Mouse (Mus musculus): Measurements from ENCODE around the gene Src. TPM values are rescaled to one million over a fixed set of nuclear protein-coding genes. Genes with fewer than 3 reads are reported as not detected.
A peak's percentile ranks its signal among the peaks of the same experiment; 100 is the strongest.

Src gene
- polyA plus RNA-seq, 1 experiment = 98.1 TPM

DNA sequence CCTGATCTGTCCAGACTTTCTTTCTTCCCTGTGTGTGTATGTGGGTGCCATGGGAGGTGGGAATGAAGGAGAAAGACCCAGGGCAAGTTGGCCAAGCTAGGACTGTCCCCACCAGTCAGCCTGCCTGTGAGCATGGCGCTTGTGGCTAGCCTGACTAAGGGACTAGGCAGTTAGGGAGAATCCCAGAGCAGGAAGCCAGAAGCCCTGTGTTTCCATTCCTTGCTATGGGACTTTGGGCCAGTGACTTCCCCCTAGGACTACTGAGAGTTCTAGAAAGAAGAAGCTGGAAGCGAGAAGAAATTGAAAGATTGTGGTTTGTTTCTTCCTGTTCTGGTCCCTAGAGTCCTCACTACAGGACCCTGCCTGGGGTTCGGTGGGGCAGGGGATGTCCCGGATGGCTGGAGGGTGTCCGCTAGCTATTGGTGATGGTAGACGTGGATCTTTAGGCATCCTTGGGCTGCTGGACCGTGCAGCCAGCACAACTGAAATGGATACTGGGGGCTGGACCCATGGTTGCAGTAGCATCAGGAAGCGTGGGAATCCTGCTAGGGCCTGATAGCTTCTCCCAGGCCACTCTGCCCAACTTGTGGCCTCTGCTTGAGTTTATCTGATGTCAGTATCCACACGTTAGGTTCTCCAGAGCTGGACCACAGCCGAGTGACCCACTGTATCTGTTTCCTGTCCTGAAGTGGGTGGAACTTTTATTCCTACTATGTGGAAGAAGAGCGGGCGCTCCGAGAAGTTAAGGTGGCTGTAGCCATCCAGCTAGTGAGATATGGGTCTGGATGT lies 10.3 kb downstream of the Src start:
- TF ChIP-seq CTCF (IDR thresholded peaks at IDR 0.05; ENCODE audit: borderline replicate concordance, extremely low read depth, insufficient read depth, insufficient read length) (no peak), POLR2A (IDR thresholded peaks at IDR 0.05; ENCODE audit: borderline replicate concordance, extremely low read depth, insufficient read depth, insufficient read length, poor library complexity, severe bottlenecking) (no peak)

DNA sequence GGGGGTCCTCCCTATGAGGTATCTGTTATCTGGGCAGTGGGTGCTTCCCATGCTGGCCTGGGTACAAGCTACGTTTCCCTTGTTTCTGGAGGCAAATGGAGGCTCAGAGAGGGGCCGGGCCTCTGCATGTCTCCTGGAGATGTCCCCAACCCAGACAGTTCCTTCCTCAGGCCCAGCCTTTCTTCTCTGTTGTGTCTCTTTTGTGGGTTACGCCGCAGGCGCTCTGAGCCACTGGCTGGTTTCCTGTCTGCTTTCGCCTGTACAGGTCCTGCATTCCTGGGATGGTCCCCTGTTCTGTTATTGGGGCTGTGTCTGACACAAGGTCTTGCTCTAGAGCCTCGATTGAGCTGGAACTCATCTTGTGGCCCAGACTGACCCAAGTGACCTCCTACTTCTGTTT lies 11.5 kb downstream of the Src start:
- TF ChIP-seq POLR2A (IDR thresholded peaks at IDR 0.05; ENCODE audit: borderline replicate concordance, extremely low read depth, insufficient read depth, insufficient read length, poor library complexity, severe bottlenecking) (no peak), CTCF (IDR thresholded peaks at IDR 0.05; ENCODE audit: borderline replicate concordance, extremely low read depth, insufficient read depth, insufficient read length) (no peak)
- DNase-seq (ENCODE audit: low read depth) = no peak

More for the DNA sequence above, 10.3 kb downstream of the Src start:
- DNase-seq (ENCODE audit: low read depth) = no peak

DNA sequence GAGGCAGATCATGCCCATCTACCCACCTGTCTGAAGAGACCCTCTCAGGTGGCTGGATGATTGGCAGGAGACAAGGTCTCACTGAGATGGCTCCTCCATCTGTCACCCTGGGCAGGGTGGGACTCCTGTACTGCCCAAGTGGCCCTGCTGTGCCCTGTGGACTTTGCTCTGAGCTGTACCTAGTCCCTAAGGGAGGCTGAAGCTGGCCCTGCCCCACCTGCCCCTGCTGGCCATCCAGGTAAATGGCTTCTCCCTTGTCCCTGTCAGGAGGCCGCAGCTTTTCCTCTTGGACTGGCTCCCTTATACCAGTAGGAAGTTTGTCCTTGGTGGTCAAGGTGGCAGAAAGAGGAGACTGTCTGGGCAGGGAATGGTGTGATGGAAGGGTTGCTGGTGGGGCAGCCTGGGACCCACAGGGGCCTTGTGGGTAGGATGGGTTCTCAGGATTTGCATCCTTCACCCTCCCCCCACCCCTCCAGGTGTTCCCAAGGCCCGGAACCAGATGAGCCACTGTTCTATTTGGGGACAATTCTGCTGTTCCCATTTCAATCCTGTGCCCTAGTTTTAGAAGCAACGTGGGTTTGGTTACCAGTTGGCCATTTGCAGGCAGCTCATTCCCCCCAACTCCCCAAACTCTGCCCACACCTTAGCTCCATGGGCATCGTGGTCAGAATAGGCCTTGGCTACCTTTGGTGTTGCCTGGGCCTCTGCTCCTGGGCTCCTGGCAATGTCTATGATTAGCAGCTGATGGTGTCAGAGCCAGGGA lies 12.6 kb downstream of the Src start:
- TF ChIP-seq CTCF (IDR thresholded peaks at IDR 0.05; ENCODE audit: borderline replicate concordance, extremely low read depth, insufficient read depth, insufficient read length) (no peak), POLR2A (IDR thresholded peaks at IDR 0.05; ENCODE audit: borderline replicate concordance, extremely low read depth, insufficient read depth, insufficient read length, poor library complexity, severe bottlenecking) (no peak)
- DNase-seq (ENCODE audit: low read depth) = no peak

DNA sequence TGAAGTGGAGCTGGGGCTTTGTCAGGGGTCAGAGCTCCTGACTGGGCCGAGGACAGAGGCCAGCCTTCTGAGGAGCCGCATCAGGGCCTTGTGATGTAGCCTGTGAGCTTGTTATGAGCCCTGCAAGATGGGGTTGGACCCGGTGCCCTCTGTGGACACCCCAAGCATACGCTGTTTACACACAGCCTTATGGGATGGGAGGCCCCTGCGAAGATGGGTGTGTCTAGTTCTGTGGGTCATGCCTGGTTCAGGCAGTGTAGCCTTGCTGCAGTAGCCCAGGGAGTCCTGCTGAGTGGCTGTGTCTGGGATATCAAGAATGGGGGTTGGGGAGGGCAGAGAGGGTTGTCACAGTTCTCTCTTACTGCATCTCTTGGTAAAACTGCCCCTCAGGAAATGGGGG lies 13.7 kb downstream of the Src start:
- DNase-seq (ENCODE audit: low read depth) = no peak
- TF ChIP-seq CTCF (IDR thresholded peaks at IDR 0.05; ENCODE audit: borderline replicate concordance, extremely low read depth, insufficient read depth, insufficient read length) = no peak
- TF ChIP-seq POLR2A (IDR thresholded peaks at IDR 0.05; ENCODE audit: borderline replicate concordance, extremely low read depth, insufficient read depth, insufficient read length, poor library complexity, severe bottlenecking) = no peak

DNA sequence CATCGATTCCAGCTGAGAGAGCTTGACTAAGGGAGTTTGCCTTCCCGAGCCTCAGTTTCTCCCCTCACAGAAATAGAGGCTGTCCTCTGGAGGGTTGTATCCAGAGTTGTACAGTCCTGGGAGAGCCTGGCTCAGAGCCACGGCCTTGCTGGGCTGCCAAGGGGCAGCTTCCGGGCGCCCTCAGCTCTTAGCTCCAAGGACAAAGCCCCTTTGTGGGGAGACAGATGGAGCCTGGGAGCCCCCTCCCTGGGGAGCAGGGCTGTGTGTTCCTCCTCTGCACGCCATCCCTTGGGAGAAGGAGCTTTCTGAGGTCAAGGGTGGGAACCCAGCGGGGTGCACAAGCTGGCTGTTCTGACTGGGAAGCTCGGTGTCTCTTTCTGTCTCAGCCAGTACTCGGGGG lies 14.2 kb downstream of the Src start:
- peak; percentile 89 for DNase-seq (ENCODE audit: low read depth)

DNA sequence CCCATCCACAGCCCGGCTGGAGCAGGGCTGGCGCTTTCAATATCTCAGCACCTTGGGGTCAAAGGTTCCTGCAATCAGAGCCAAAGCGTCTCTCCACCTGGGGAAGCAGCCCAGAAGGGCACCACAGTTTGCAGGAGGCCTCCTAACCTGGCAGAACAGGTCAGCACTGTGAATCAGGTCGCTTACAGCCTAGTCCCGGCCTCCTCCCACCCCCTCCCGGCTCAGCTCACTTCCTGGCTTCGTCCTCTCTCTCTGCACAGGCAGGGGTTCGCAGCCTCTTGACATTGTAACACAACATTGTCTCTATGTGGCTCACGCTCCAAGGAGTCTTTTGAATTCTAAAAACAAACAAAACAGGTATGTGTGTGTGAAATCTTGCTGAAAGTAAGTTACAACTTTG lies 15.8 kb downstream of the Src start:
- DNase-seq (ENCODE audit: low read depth) = no peak
- TF ChIP-seq CTCF (IDR thresholded peaks at IDR 0.05; ENCODE audit: borderline replicate concordance, extremely low read depth, insufficient read depth, insufficient read length) (no peak), POLR2A (IDR thresholded peaks at IDR 0.05; ENCODE audit: borderline replicate concordance, extremely low read depth, insufficient read depth, insufficient read length, poor library complexity, severe bottlenecking) (no peak)

More for the DNA sequence above, 14.2 kb downstream of the Src start:
- TF ChIP-seq CTCF (IDR thresholded peaks at IDR 0.05; ENCODE audit: borderline replicate concordance, extremely low read depth, insufficient read depth, insufficient read length) (no peak), POLR2A (IDR thresholded peaks at IDR 0.05; ENCODE audit: borderline replicate concordance, extremely low read depth, insufficient read depth, insufficient read length, poor library complexity, severe bottlenecking) (no peak)

DNA sequence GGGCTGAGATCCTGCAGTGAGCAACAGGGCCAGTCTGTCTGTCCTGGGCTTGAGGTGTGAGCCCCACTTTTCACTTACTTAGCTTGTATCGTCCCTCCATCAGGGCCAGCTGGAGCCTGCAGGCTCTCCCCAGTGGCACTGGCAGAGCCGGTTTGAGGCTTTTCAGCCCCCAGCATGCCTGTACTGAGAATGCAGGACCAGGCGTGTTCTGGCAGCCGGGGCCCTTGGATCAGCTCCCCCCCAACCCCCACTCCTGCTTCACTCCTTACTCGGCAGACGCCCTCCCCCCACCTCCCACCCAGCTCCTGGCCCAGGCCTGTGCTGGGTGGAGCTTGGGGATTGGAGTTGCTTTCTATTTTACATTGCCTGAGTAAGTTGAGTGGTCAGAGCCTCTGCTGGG lies 16.3 kb downstream of the Src start:
- no peak for TF ChIP-seq POLR2A (IDR thresholded peaks at IDR 0.05; ENCODE audit: borderline replicate concordance, extremely low read depth, insufficient read depth, insufficient read length, poor library complexity, severe bottlenecking)
- TF ChIP-seq CTCF (IDR thresholded peaks at IDR 0.05; ENCODE audit: borderline replicate concordance, extremely low read depth, insufficient read depth, insufficient read length) = no peak
- peak; percentile 88 for DNase-seq (ENCODE audit: low read depth)

DNA sequence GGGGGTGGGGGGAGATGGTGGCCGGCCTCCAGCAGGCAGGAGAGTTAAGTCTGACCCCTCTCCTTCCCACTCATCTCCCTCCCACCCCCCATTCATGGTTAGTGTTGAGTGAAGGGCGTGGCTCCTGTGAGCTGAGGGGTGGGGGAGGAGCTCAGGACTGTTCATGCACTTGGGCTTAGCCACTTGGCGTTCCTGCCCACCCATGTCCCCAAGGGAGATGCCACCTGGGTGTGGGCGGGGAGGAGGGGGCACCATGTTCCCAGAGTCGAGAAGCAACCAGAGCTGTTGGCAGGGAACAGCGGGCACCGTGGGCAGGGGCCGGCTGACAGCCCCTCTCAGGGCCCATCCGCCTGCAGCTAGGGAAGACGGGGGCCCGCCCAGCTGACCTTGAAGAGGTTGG lies 18.3 kb downstream of the Src start:
- TF ChIP-seq POLR2A (IDR thresholded peaks at IDR 0.05; ENCODE audit: borderline replicate concordance, extremely low read depth, insufficient read depth, insufficient read length, poor library complexity, severe bottlenecking) = no peak
- TF ChIP-seq CTCF (IDR thresholded peaks at IDR 0.05; ENCODE audit: borderline replicate concordance, extremely low read depth, insufficient read depth, insufficient read length) = no peak
- DNase-seq (ENCODE audit: low read depth) = no peak

DNA sequence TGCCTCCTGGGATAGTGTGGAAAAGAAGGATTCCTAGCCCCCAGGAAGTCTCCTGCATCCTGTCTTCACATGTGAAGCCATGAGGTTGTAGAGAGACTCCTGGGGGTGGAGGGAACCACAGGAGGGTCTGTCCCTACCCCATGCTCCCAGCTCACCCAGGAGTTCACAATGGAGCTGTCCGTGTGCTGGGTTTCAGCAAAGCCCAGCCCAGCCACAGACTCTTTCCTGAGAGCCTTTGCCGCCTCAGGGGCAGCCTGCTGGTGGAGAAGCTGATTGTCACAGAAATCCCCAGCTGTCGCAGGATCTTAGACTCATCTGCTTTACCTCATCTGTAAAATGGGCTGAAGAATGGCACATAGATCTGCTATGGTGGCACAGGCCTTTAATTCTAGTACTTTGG lies 18.9 kb downstream of the Src start:
- TF ChIP-seq CTCF (IDR thresholded peaks at IDR 0.05; ENCODE audit: borderline replicate concordance, extremely low read depth, insufficient read depth, insufficient read length) (no peak), POLR2A (IDR thresholded peaks at IDR 0.05; ENCODE audit: borderline replicate concordance, extremely low read depth, insufficient read depth, insufficient read length, poor library complexity, severe bottlenecking) (no peak)
- DNase-seq (ENCODE audit: low read depth) = no peak

DNA sequence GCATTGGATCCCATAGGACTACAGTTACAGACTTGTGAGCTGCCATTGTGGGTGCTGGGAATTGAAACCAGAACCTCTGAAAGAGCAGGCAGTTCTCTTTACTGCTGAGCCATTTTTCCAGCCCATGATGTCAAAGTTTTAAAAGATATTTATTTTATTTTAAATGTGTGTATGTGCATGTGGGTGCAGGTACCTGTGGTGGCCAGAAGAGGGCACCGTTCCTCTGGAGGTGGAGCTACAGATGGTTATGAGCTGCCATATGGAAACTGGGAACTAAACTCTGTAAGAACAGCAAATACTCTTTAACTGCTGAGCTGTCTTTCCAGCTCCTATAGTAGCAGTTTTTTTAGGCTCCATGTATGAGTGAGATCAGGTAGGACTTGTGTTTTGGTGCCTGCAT lies 23.1 kb downstream of the Src start:
- TF ChIP-seq POLR2A (IDR thresholded peaks at IDR 0.05; ENCODE audit: borderline replicate concordance, extremely low read depth, insufficient read depth, insufficient read length, poor library complexity, severe bottlenecking) (no peak), CTCF (IDR thresholded peaks at IDR 0.05; ENCODE audit: borderline replicate concordance, extremely low read depth, insufficient read depth, insufficient read length) (peak; percentile 36; the same call in 1 of the 2 replicates)
- DNase-seq (ENCODE audit: low read depth) = no peak

DNA sequence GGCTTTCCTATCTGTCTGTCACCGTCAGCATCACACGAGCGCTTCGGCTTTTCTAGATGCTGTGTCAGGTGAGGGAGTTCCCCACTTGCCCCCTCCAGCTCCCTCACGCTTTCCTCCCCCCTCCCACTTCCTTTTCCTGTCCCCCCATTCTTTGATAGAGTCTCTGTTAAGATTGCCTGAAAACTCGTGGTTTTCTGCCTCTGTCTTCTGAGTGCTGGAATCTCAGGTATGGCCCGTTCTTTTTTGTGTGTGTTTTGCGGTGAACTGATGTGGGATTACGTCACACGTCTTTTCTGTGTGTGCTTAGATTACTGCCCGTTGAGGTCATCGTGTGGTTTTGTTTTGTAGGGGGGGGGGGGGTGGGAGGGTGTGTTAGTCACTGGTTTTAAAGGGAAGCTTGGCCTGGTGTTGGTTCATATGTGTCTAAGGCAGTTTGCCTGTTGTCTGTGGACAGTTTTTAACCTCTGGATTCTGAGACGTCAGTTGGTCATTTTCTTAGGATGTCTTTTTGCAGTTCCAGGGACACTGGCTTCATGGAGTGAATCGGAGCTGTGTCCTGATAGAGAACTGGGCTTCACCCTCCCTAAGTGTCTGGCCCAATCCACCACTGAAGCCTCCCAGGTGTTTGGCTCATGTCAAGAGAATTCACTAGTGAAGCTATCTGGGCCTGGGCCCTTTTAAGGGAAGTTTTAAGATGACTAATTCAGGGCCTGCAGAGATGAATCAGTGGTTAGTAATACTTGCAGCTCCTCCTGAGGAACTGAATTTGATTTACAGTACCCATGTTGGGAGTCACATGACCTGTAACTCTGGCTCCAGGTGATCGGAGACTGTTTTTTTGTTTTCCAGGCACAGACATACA lies 29.3 kb downstream of the Src start:
- no peak for DNase-seq (ENCODE audit: low read depth)
- no peak for TF ChIP-seq CTCF (IDR thresholded peaks at IDR 0.05; ENCODE audit: borderline replicate concordance, extremely low read depth, insufficient read depth, insufficient read length)
- no peak for TF ChIP-seq POLR2A (IDR thresholded peaks at IDR 0.05; ENCODE audit: borderline replicate concordance, extremely low read depth, insufficient read depth, insufficient read length, poor library complexity, severe bottlenecking)
